Mouse (Mus musculus) neural tube, embryonic 14.5 days (tissue): ENCODE measurements at regions not wholly inside any gene's neighbourhood (a gene's known extent, or its start where the extent isn't known, plus 50 kb on each side); places are given as distances from the start of the nearest gene placed in this dataset.

ENCODE experiments used
- ATAC-seq: fragments of 200-750 bp; cut with Nextera tagmentation; 2 replicates; pipeline ENCODE4 v1.8.0; 2017; ENCODE audit warnings: low read depth, mild to moderate bottlenecking, moderate TSS enrichment, moderate library complexity
- H3K27ac ChIP-seq: fragments of 300-500 bp; sonication (generic); 2 replicates; pipeline ENCODE4 v1.5.1; 2014; ENCODE audit warnings: low read depth, mild to moderate bottlenecking, control low read depth, low read length, moderate library complexity, mixed read lengths
- H3K27me3 ChIP-seq: fragments of 300-500 bp; sonication (generic); 2 replicates; pipeline ENCODE4 v1.6.1; 2014; ENCODE audit warnings: low read length; ENCODE audit not compliant: control insufficient read depth, insufficient read depth
- H3K36me3 ChIP-seq: fragments of 300-500 bp; sonication (generic); 2 replicates; pipeline ENCODE4 v1.6.1; 2014; ENCODE audit warnings: low read length, mixed read lengths; ENCODE audit not compliant: control insufficient read depth, insufficient read depth
- H3K4me1 ChIP-seq: fragments of 300-500 bp; sonication (generic); 2 replicates; pipeline ENCODE4 v1.6.1; 2014; ENCODE audit warnings: low read length; ENCODE audit not compliant: control insufficient read depth, insufficient read depth
- H3K4me2 ChIP-seq: fragments of 300-500 bp; sonication (generic); 2 replicates; pipeline ENCODE4 v1.6.1; 2014; ENCODE audit warnings: mild to moderate bottlenecking, low read depth, low read length, control low read depth
- H3K4me3 ChIP-seq: fragments of 300-500 bp; sonication (generic); 2 replicates; pipeline ENCODE4 v1.5.1; 2014; ENCODE audit warnings: low read depth, low read length, control low read depth, mixed read lengths
- H3K9ac ChIP-seq: fragments of 300-500 bp; sonication (generic); replicated peaks from 2 replicates; pipeline ENCODE4 v1.6.1; 2014; ENCODE audit warnings: low read depth, mild to moderate bottlenecking, control low read depth, low read length, mixed read lengths
- H3K9me3 ChIP-seq: fragments of 300-500 bp; sonication (generic); 2 replicates; pipeline ENCODE4 v1.6.1; 2016; ENCODE audit warnings: low read length; ENCODE audit not compliant: control insufficient read depth
- WGBS: fragments of 180-500 bp; shearing (Covaris S2); extraction: QIAGEN DNeasy Blood & Tissue Kit; methylation state at CpG from one replicate; pipeline ENCODE4 v1.1.7; 2014; 5-methylcytosine and 5-hydroxymethylcytosine counted together

DNA sequence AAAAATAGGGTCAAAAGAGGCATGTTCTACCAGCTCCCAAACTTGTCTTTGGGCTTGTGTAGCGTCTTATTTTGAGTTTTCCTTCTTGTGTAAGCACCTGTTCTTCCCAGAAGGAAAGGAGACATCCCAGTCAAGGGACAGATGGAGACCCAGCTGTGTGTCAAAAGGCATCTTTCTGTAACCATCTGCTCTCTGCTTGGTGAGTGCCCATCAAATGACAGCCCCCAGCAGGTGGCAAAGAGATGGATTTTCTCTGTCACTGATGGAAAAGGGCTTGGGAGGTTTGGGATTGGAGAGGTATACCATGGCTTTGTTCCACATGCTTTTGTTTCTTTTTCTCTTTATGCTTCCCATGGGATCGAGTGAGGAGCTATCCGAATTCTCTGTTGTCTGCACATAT is 249.1 kb downstream of the Olfm4 start:
- Histone ChIP-seq H3K4me1 (no peaks in the 10 kb centered on the region), H3K9ac (no peak overlapping the region), H3K27ac (no peak overlapping the region), H3K27me3 (no peaks in the 10 kb centered on the region), H3K4me3 (no peak overlapping the region), H3K9me3 (no peaks in the 10 kb centered on the region), H3K4me2 (no peak overlapping the region), H3K36me3 (no peaks in the 10 kb centered on the region)
- no peak for ATAC-seq
- 62% methylated on average over 3 of the region's 3 CpGs for WGBS

DNA sequence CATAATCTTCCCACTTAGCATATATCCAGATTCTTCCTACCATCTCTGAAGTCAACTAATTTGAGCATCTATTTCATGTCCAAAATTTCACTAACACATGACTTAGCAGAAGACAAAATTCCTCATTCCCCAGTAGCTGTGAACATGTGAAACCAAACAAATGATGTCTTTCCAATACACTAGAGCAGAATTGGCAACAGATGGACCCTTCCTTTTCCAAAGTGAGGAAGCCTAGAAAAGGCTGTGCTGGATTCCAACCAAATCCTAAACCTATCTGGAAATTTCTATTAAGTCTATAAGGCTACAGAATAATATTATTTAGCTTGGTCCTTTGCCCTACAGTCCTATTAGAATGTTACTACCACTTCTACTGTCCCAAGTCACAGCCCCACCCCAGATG is 253.3 kb downstream of the Olfm4 start:
- H3K9ac ChIP-seq = no peak overlapping the region
- no peaks in the 10 kb centered on the region for H3K27me3 ChIP-seq
- no peak for ATAC-seq
- no peak overlapping the region for H3K4me2 ChIP-seq
- no peaks in the 10 kb centered on the region for H3K9me3 ChIP-seq
- no peak overlapping the region for H3K4me3 ChIP-seq
- no peaks in the 10 kb centered on the region for H3K36me3 ChIP-seq
- no peak overlapping the region for H3K27ac ChIP-seq
- no peaks in the 10 kb centered on the region for H3K4me1 ChIP-seq

DNA sequence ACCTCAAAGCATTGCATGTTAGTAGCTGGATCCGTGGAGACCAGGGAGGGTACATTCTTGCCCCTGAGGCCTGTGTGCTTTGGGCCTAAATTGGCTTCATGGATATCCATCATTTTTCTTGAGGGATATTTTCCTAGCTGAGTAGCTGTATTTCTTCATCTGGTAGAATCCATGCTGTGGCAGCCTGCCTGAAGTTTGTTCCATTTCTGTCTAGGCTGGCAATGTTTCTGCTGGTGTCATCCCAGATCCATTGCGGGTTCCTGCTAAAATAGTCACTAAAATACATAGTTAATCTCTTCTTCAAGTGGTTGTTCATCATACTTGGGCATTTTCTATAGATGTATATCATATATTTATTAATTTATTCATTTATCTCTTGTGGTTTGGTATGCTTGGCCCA is 253.7 kb downstream of the Olfm4 start:
- Histone ChIP-seq H3K36me3 (no peaks in the 10 kb centered on the region), H3K4me2 (no peak overlapping the region), H3K9ac (no peak overlapping the region), H3K9me3 (no peaks in the 10 kb centered on the region), H3K27me3 (no peaks in the 10 kb centered on the region), H3K4me1 (no peaks in the 10 kb centered on the region), H3K27ac (no peak overlapping the region), H3K4me3 (no peak overlapping the region)
- 85% methylated on average over 2 of the region's 2 CpGs for WGBS
- no peak for ATAC-seq

DNA sequence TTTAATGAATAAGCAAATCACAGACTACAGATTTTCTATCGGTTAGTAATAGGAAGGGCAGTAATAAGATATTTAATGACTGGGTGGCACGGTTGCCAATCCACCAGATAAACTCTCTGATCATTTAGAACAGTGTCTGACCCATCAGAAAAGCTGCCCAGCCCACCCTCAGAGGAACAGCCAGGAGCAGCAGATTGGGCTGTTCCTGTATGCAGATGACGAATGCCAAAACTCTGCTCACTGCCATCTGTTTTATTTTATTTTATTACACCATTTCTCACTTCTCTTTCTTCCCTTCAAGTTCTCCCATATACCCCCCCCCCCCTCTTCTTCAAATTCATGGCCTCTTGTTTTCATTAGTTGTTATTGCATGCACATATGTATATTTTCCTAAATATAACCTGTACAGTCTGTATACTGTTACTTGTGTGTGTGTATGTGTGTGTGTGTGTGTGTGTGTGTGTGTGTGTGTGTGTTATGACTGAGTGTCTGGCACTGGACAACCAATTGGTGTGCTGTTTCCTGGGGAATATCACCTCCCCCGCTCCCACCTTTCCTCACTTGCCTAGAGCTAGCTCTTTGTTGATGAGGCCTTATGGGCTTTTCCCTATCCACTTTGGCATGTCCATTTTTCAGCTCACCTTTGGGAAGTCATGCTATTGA is 260.9 kb downstream of the Olfm4 start:
- Histone ChIP-seq H3K9me3 (no peaks in the 10 kb centered on the region), H3K27ac (no peak overlapping the region), H3K36me3 (no peaks in the 10 kb centered on the region), H3K4me2 (no peak overlapping the region), H3K4me3 (no peak overlapping the region), H3K27me3 (no peaks in the 10 kb centered on the region), H3K4me1 (no peaks in the 10 kb centered on the region), H3K9ac (no peak overlapping the region)
- ATAC-seq = no peak
- 90% methylated on average over 4 of the region's 4 CpGs for WGBS

DNA sequence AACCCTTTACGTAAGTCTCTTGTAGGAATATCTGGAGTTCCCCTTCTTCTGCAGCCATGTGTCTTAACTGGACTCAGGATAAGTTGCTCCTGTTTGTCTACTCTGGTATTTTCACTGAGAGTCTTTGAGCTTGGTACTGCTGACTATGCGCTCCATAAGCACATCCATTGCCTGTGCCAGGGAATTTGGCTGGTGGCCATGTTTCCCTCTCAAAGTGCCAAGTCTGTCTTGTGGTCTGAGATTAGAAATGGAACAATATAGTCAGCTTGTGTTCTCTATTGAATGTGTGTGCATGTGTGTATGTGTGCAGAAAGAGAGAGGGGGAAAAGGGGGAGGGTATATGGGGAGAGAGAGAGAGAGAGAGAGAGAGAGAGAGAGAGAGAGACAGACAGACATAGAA is 263.7 kb downstream of the Olfm4 start:
- Histone ChIP-seq H3K4me3 (no peak overlapping the region), H3K4me2 (no peak overlapping the region), H3K9me3 (no peaks in the 10 kb centered on the region), H3K9ac (no peak overlapping the region), H3K36me3 (no peaks in the 10 kb centered on the region), H3K4me1 (no peaks in the 10 kb centered on the region), H3K27ac (no peak overlapping the region), H3K27me3 (no peaks in the 10 kb centered on the region)
- 80% methylated on average over 2 of the region's 2 CpGs for WGBS
- no peak for ATAC-seq

DNA sequence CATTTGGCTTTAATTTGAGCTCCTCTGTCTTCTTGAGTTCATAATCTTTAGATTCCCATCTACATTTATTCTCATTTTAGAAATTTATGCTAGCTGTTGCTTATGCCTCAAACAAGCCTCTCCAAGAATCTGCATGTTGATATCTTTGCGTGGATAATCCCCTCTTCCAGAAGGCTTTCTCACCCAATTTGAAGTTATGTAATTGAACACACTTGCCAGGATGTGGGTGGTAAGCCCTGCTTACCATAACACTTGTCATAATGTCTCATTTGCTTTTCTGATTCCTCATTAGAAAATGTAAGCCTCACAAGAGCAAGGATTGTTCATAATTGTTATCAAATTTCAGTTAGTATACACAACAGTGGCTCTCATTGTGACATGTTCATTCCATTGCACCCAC is 266.0 kb downstream of the Olfm4 start:
- Histone ChIP-seq H3K9ac (no peak overlapping the region), H3K36me3 (no peaks in the 10 kb centered on the region), H3K4me1 (no peaks in the 10 kb centered on the region), H3K4me3 (no peak overlapping the region), H3K27me3 (no peaks in the 10 kb centered on the region), H3K27ac (no peak overlapping the region), H3K4me2 (no peak overlapping the region), H3K9me3 (no peaks in the 10 kb centered on the region)
- 96% methylated on average over 1 of the region's 1 CpGs for WGBS
- ATAC-seq = no peak

DNA sequence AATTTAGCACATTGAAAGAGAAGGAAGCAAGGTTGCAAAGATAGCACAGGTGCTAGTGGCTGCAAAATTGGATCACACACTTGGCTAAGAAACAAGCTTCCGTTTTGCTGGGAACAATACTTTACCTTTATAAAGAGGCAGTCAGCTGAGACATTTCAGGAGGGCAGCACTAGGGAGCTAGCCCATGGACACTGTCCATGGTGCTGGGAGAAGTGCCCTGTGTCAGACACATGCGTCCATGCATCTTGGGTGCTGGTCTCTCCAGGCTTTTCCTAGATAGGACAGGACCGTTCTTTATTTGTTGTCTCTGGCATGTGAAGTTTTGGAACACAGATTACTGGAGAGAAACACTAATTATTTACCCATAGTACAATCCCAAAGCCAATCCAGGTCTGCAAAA is 273.2 kb downstream of the Olfm4 start:
- no peaks in the 10 kb centered on the region for H3K4me1 ChIP-seq
- H3K27me3 ChIP-seq = no peaks in the 10 kb centered on the region
- no peaks in the 10 kb centered on the region for H3K36me3 ChIP-seq
- no peak for ATAC-seq
- WGBS = 65% methylated on average over 3 of the region's 3 CpGs
- no peak overlapping the region for H3K9ac ChIP-seq
- H3K4me3 ChIP-seq = no peak overlapping the region
- no peak overlapping the region for H3K4me2 ChIP-seq
- no peaks in the 10 kb centered on the region for H3K9me3 ChIP-seq
- H3K27ac ChIP-seq = no peak overlapping the region

DNA sequence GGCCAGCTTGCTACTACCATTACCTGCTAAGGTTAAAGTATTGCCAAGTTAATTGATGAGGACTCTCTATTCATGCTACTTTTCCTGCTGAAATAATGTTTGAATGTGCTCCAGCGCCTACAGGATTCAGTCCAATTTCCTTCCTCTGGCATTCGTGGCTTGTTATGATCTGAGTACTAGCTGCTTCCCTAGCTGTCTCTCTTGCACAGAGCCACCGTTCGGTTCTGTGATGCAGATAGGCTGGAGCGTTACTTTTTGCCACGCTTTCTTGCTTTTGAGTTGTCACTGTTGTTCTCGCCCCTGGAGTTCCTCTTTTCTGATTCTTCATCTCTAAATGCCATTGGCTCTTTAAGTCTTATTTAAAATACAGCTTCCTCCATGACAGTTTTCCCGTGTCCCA is 279.3 kb downstream of the Olfm4 start:
- no peaks in the 10 kb centered on the region for H3K9me3 ChIP-seq
- H3K4me3 ChIP-seq = no peak overlapping the region
- ATAC-seq = no peak
- WGBS = 80% methylated on average over 8 of the region's 8 CpGs
- H3K4me2 ChIP-seq = no peak overlapping the region
- no peaks in the 10 kb centered on the region for H3K36me3 ChIP-seq
- H3K27ac ChIP-seq = no peak overlapping the region
- no peaks in the 10 kb centered on the region for H3K27me3 ChIP-seq
- no peak overlapping the region for H3K9ac ChIP-seq
- no peaks in the 10 kb centered on the region for H3K4me1 ChIP-seq

DNA sequence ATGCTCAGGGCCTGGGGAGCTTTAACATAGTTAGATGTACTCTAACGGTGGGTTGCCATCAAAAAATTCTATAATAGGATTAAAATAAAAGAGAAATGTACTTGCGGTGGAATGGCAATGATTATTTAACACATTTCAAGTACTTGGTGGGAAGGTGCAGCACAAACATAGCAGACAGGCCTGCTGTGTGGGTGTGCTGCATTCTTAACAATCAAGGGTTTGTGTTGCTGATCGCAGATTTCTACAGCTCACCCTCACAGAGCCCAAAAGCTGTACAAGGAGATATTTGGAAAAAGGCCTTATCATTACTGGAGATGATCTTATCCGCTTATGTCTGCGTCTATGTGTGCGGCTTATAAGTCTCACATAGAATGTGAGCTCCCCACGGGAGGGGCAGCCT is 281.2 kb downstream of the Olfm4 start:
- H3K9ac ChIP-seq = no peak overlapping the region
- no peak overlapping the region for H3K4me2 ChIP-seq
- no peaks in the 10 kb centered on the region for H3K4me1 ChIP-seq
- H3K36me3 ChIP-seq = no peaks in the 10 kb centered on the region
- H3K9me3 ChIP-seq = no peaks in the 10 kb centered on the region
- H3K4me3 ChIP-seq = no peak overlapping the region
- WGBS = 91% methylated on average over 7 of the region's 7 CpGs
- no peak overlapping the region for H3K27ac ChIP-seq
- no peak for ATAC-seq
- no peaks in the 10 kb centered on the region for H3K27me3 ChIP-seq
